Mouse (Mus musculus): Measurements from ENCODE around the gene Smug1. TPM values are rescaled to one million over a fixed set of nuclear protein-coding genes. Genes with fewer than 3 reads are reported as not detected.

Gene Smug1
- polyA plus RNA-seq, 1 experiment from 2014 or later: 12.2 TPM

DNA sequence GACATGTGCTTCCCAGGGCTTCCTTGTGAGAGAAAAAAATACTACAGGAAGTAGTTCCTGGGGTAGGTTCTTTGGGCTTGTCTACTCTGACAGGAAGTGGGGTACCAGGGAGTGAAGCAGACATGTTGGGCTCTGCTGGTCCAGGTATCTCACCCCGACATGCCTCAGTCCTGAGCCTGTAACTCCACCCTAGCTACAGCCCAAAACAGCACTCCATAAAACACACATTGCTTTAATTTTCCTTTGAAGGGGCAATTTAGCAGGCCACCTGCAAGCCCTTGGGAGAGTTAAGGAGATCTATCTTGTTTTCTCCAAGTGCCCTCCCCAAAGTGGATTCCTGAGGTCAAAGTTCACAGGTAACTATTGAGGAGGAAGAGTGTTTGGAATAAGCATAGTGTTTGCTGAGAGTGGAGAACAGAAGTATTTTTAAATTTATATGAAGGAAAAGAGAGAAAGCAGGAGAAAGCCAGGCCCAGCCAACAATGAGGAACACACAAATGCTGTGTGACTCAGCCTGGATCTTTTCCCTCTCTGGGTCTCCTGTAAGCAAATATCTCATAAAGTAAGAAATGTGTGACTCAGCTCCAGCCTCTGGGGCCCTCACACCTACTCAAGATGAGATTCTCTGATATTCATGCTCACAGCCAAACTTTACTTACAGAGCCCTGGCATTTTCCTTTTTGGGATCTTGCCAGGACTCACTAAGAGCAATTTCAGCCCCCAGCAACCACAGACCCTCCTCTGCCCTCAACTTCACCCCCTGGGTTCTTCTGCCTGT, 38.6 kb downstream of the Smug1 start:
- Histone ChIP-seq H3K4me2 (replicated peaks; ENCODE audit: low read depth, low read length) (no peak overlapping the region), H3K4me3 (ENCODE audit: low read depth, low read length) (no peak overlapping the region), H3K9ac (replicated peaks; ENCODE audit: low read depth) (no peak overlapping the region), H3K27ac (ENCODE audit: low read length) (no peak overlapping the region), H3K4me1 (ENCODE audit: insufficient read depth, low read depth, low read length) (no peaks in the 10 kb centered on the region), H3K27me3 (replicated peaks; ENCODE audit: insufficient read depth, low read length) (no peaks in the 10 kb centered on the region), H3K9me3 (ENCODE audit: low read length) (no peaks in the 10 kb centered on the region), H3K36me3 (ENCODE audit: insufficient read depth, low read length) (no peaks in the 10 kb centered on the region)
- 17% methylated on average over 1 of the region's 1 CpGs for WGBS
- TF ChIP-seq EP300 (IDR thresholded peaks at IDR 0.05): no peak
- no peak for TF ChIP-seq CTCF (IDR thresholded peaks at IDR 0.05)
- ATAC-seq: no peak
- no peak for DNase-seq (ENCODE audit: low spot score)

DNA sequence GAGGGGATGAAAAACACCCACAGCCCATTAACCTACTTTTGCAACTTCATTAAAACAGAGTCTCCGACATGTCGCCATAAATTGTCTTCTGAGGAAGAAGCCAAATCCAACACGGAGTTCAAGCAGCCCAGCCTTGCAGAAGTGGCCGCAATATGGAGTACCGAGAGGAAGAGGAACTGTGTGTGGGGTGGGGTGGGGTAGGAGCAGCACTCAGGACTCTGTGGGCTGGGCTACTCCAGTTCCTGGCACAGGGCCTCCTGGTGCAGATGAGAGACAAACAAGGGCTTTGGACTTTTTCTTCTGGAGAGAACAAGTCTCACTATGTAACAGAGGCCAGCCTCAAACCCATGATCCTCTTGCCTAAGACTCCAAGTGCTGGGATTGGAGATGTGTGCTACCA, 40.9 kb downstream of the Smug1 start:
- no peaks in the 10 kb centered on the region for H3K4me1 ChIP-seq (ENCODE audit: insufficient read depth, low read depth, low read length)
- no peak overlapping the region for H3K4me2 ChIP-seq (replicated peaks; ENCODE audit: low read depth, low read length)
- ATAC-seq: no peak
- 52% methylated on average over 5 of the region's 5 CpGs for whole genome bisulfite sequencing
- TF ChIP-seq CTCF (IDR thresholded peaks at IDR 0.05): no peak
- no peak for TF ChIP-seq EP300 (IDR thresholded peaks at IDR 0.05)
- H3K9me3 ChIP-seq (ENCODE audit: low read length): no peaks in the 10 kb centered on the region
- H3K36me3 ChIP-seq (ENCODE audit: insufficient read depth, low read length): no peaks in the 10 kb centered on the region
- no peak overlapping the region for H3K27ac ChIP-seq (ENCODE audit: low read length)
- DNase-seq (ENCODE audit: low spot score): no peak
- no peak overlapping the region for H3K9ac ChIP-seq (replicated peaks; ENCODE audit: low read depth)
- no peaks in the 10 kb centered on the region for H3K27me3 ChIP-seq (replicated peaks; ENCODE audit: insufficient read depth, low read length)
- H3K4me3 ChIP-seq (ENCODE audit: low read depth, low read length): no peak overlapping the region

DNA sequence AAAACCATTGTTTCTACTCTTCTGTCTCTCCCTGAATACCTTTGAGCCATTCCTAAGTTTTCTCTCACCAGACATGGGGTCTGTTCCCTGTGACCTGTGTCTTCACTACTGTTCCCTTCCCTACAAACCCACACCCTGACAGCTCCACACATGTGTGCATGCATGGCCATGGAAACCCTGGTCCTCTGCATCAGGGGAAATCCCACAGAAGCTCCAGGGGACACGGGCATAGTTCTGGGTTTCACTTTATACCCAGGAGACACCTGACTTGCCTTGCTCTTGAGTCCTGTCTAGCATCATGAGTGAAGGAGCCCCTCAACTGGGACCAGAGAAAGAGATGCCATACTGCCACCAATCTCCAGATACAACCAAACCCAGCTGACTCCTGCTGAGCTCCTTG, 42.6 kb downstream of the Smug1 start:
- no peaks in the 10 kb centered on the region for H3K36me3 ChIP-seq (ENCODE audit: insufficient read depth, low read length)
- H3K9me3 ChIP-seq (ENCODE audit: low read length): no peaks in the 10 kb centered on the region
- H3K4me1 ChIP-seq (ENCODE audit: insufficient read depth, low read depth, low read length): no peaks in the 10 kb centered on the region
- WGBS: 67% methylated on average over 1 of the region's 1 CpGs
- no peak for DNase-seq (ENCODE audit: low spot score)
- no peak overlapping the region for H3K27ac ChIP-seq (ENCODE audit: low read length)
- TF ChIP-seq EP300 (IDR thresholded peaks at IDR 0.05) (no peak), CTCF (IDR thresholded peaks at IDR 0.05) (no peak)
- no peak for ATAC-seq
- H3K4me2 ChIP-seq (replicated peaks; ENCODE audit: low read depth, low read length): no peak overlapping the region
- no peak overlapping the region for H3K4me3 ChIP-seq (ENCODE audit: low read depth, low read length)
- H3K27me3 ChIP-seq (replicated peaks; ENCODE audit: insufficient read depth, low read length): no peaks in the 10 kb centered on the region
- no peak overlapping the region for H3K9ac ChIP-seq (replicated peaks; ENCODE audit: low read depth)

DNA sequence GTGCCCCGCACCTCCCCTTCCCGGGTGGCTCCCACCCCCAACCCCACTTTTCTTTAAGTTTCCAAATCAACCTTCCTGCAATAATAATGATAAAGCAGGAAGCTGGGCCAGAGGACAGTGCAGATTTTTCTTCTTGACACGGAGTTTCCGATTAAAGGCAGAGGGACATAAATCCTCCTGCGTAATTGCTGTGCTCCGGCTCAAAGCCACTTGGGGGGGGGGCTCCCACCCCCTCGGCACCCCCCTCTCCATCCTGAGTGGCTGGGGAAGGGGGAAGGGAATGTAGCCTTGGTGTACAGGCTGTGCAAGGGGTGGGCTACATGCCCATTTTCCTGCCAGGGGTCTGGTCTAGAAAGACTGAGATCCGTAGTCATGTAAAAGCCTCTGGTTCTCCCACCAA, 43.5 kb downstream of the Smug1 start:
- no peak overlapping the region for H3K27ac ChIP-seq (ENCODE audit: low read length)
- no peak overlapping the region for H3K9ac ChIP-seq (replicated peaks; ENCODE audit: low read depth)
- no peaks in the 10 kb centered on the region for H3K27me3 ChIP-seq (replicated peaks; ENCODE audit: insufficient read depth, low read length)
- 29% methylated on average over 8 of the region's 8 CpGs for WGBS
- H3K4me3 ChIP-seq (ENCODE audit: low read depth, low read length): no peak overlapping the region
- no peaks in the 10 kb centered on the region for H3K4me1 ChIP-seq (ENCODE audit: insufficient read depth, low read depth, low read length)
- ATAC-seq (no peak), DNase-seq (ENCODE audit: low spot score) (no peak)
- TF ChIP-seq EP300 (IDR thresholded peaks at IDR 0.05) (no peak), CTCF (IDR thresholded peaks at IDR 0.05) (no peak)
- no peaks in the 10 kb centered on the region for H3K9me3 ChIP-seq (ENCODE audit: low read length)
- no peak overlapping the region for H3K4me2 ChIP-seq (replicated peaks; ENCODE audit: low read depth, low read length)
- H3K36me3 ChIP-seq (ENCODE audit: insufficient read depth, low read length): no peaks in the 10 kb centered on the region

DNA sequence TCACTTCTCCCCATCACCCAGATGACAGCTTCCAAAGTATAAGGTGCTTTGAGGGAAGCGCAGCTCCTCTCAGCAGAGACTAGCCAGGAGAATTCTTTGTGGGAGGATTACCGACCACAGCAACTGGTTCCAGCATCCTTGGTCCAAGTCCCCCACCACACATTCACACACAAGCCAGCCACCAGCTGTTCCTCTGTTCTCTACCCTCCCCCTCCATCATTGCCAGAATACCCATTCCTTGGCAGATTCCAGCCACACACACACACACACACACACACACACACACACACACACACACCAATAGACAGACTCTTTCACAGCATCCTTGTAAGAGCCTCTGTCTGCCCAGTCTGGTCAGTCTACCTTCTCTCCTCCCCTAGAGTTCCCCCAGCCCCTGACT, 44.5 kb downstream of the Smug1 start:
- no peak overlapping the region for H3K4me3 ChIP-seq (ENCODE audit: low read depth, low read length)
- 57% methylated on average over 2 of the region's 2 CpGs for WGBS
- H3K27ac ChIP-seq (ENCODE audit: low read length): no peak overlapping the region
- no peak overlapping the region for H3K9ac ChIP-seq (replicated peaks; ENCODE audit: low read depth)
- no peak overlapping the region for H3K4me2 ChIP-seq (replicated peaks; ENCODE audit: low read depth, low read length)
- no peak for DNase-seq (ENCODE audit: low spot score)
- ATAC-seq: no peak
- no peaks in the 10 kb centered on the region for H3K4me1 ChIP-seq (ENCODE audit: insufficient read depth, low read depth, low read length)
- no peaks in the 10 kb centered on the region for H3K9me3 ChIP-seq (ENCODE audit: low read length)
- H3K36me3 ChIP-seq (ENCODE audit: insufficient read depth, low read length): no peaks in the 10 kb centered on the region
- no peaks in the 10 kb centered on the region for H3K27me3 ChIP-seq (replicated peaks; ENCODE audit: insufficient read depth, low read length)
- TF ChIP-seq CTCF (IDR thresholded peaks at IDR 0.05): no peak

DNA sequence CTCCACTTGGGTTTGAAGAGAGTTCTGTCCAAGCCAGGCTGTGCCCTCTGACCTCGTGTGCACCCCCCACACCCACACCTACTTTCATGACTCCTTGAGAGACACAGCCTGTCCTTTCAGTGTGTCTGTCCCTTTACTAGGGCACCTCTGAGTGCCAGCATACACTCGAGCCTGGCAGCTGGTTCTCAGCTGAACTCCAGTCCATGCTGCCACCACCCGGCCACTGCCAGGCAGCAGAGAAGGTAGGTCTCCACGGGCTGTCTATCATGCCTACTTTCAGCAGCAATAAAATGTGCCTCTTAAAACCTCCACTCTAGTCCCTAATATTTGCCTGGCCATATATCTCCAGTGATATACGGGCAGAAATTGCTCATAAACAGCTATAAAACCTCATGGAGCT, 45.5 kb downstream of the Smug1 start:
- Histone ChIP-seq H3K9ac (replicated peaks; ENCODE audit: low read depth) (no peak overlapping the region), H3K36me3 (ENCODE audit: insufficient read depth, low read length) (no peaks in the 10 kb centered on the region), H3K4me1 (ENCODE audit: insufficient read depth, low read depth, low read length) (no peaks in the 10 kb centered on the region), H3K27ac (ENCODE audit: low read length) (no peak overlapping the region), H3K4me3 (ENCODE audit: low read depth, low read length) (no peak overlapping the region), H3K9me3 (ENCODE audit: low read length) (no peaks in the 10 kb centered on the region), H3K4me2 (replicated peaks; ENCODE audit: low read depth, low read length) (no peak overlapping the region), H3K27me3 (replicated peaks; ENCODE audit: insufficient read depth, low read length) (no peaks in the 10 kb centered on the region)
- ATAC-seq (no peak), DNase-seq (ENCODE audit: low spot score) (no peak)
- WGBS: 45% methylated on average over 5 of the region's 5 CpGs
- TF ChIP-seq EP300 (IDR thresholded peaks at IDR 0.05) (no peak), CTCF (IDR thresholded peaks at IDR 0.05) (0 out of 2 replicates have a peak, but pooled peaks have one; percentile 25)

All from lung, postnatal 0 days (tissue).